Mouse (Mus musculus): ENCODE measurements around the gene Slc44a5. TPM values are rescaled to one million over a fixed set of nuclear protein-coding genes. Genes with fewer than 3 reads are reported as not detected.
A peak's percentile ranks its signal among the peaks of the same experiment; 100 is the strongest.
"Not testable (repeated sequence)": the region's sequence is repeated elsewhere in the genome, so short reads cannot be mapped to it uniquely, and the experiment has no call there.

Gene Slc44a5
- polyA plus RNA-seq, 1 experiment from 2014 or later = 7.9 TPM

DNA sequence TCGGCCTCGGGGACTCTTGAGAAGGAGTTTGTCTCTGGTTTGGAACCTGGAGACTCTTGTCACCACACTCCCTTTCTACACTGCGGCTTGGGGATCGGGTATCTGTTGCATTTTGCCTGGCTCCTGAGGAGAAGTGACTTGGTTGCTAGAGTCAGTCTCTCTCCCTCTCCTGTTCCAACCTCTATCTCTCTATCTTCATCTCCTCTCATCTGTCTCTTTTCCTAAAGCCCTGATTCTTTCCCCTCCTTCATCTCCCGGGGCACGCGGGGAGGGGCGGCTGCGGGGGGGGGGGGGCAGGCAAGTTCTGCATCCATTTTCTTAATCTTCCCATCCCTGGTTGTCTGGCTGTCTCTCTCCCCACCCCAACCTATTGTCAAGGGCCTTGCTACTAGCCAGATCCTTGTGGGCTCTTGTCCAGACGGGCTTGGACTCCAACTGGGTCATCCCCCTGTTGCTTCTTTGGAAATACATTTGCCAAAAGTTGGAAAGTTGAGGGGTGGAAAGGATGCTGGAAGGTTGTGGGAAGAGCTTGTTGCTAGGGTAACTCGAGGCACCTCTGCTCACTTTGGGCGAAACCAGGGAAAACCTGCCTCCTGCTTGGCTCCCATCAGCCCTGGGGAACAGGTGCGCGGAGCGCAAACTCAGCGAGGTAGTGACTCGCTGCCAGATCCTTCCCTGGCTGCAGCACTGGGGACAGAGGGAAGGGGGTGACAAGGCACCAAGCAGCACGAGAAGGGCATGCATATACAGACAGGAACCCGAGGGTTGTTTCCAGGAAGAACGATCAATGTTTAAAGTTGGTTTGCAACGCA, 919 bp downstream of the Slc44a5 start:
- WGBS = 4% methylated on average over 21 of the region's 21 CpGs
- H3K4me1 ChIP-seq = peaks cover 22% of the 10 kb centered on the region
- H3K9me3 ChIP-seq = no peaks in the 10 kb centered on the region
- H3K4me2 ChIP-seq (replicated peaks) = peak overlapping the region; percentile 99
- no peaks in the 10 kb centered on the region for H3K27me3 ChIP-seq
- peak; percentile 48; the same call in 1 of the 2 replicates for ATAC-seq (replicated peaks)
- peak overlapping the region; percentile 83 for H3K9ac ChIP-seq (replicated peaks)
- H3K36me3 ChIP-seq = no peaks in the 10 kb centered on the region
- peak overlapping the region; percentile 79 for H3K4me3 ChIP-seq
- peak overlapping the region; percentile 65 for H3K27ac ChIP-seq (replicated peaks)

GRCm38 (mm10) chr3:153975060-153975459, 1.8 kb downstream of the Slc44a5 start:
- Histone ChIP-seq H3K4me2 (replicated peaks) (peak overlapping the region; percentile 99), H3K4me3 (peak overlapping the region; percentile 79), H3K36me3 (no peaks in the 10 kb centered on the region), H3K9me3 (no peaks in the 10 kb centered on the region), H3K27me3 (no peaks in the 10 kb centered on the region), H3K9ac (replicated peaks) (no peak overlapping the region), H3K27ac (replicated peaks) (peak overlapping the region; percentile 28; the same call in 1 of the 2 replicates), H3K4me1 (peaks cover 22% of the 10 kb centered on the region)
- ATAC-seq (replicated peaks) = peak; percentile 74
- WGBS = 10% methylated on average over 6 of the region's 6 CpGs

GRCm38 (mm10) chr3:153975791-153976190, 2.6 kb downstream of the Slc44a5 start:
- ATAC-seq (replicated peaks) = no peak
- no peak overlapping the region for H3K27ac ChIP-seq (replicated peaks)
- no peaks in the 10 kb centered on the region for H3K36me3 ChIP-seq
- H3K4me1 ChIP-seq = peaks cover 22% of the 10 kb centered on the region
- H3K4me3 ChIP-seq = no peak overlapping the region
- 78% methylated on average over 7 of the region's 7 CpGs for WGBS
- no peak overlapping the region for H3K4me2 ChIP-seq (replicated peaks)
- H3K27me3 ChIP-seq = no peaks in the 10 kb centered on the region
- H3K9me3 ChIP-seq = no peaks in the 10 kb centered on the region
- H3K9ac ChIP-seq (replicated peaks) = no peak overlapping the region

- H3K4me3 ChIP-seq = no peak overlapping the region
- no peaks in the 10 kb centered on the region for H3K9me3 ChIP-seq
- no peak overlapping the region for H3K27ac ChIP-seq (replicated peaks)
- 0 out of 2 replicates have a peak, but pooled peaks cover 5% of the 10 kb centered on the region for H3K4me1 ChIP-seq
- ATAC-seq (replicated peaks) = no peak
- H3K27me3 ChIP-seq = no peaks in the 10 kb centered on the region
- no peaks in the 10 kb centered on the region for H3K36me3 ChIP-seq
- 37% methylated on average over 2 of the region's 2 CpGs for WGBS
- no peak overlapping the region for H3K4me2 ChIP-seq (replicated peaks)
- no peak overlapping the region for H3K9ac ChIP-seq (replicated peaks)
Observed at GRCm38 (mm10) chr3:153980611-153981010, 7.4 kb downstream of the Slc44a5 start.

GRCm38 (mm10) chr3:153984428-153985340, 11.4 kb downstream of the Slc44a5 start:
- H3K27me3 ChIP-seq = no peaks in the 10 kb centered on the region
- ATAC-seq (replicated peaks) = no peak
- H3K36me3 ChIP-seq = no peaks in the 10 kb centered on the region
- no peaks in the 10 kb centered on the region for H3K9me3 ChIP-seq
- 58% methylated on average over 10 of the region's 10 CpGs for WGBS
- H3K4me2 ChIP-seq (replicated peaks) = no peak overlapping the region
- no peak overlapping the region for H3K27ac ChIP-seq (replicated peaks)
- no peak overlapping the region for H3K9ac ChIP-seq (replicated peaks)
- 0 out of 2 replicates have a peak, but pooled peaks cover 5% of the 10 kb centered on the region for H3K4me1 ChIP-seq
- no peak overlapping the region for H3K4me3 ChIP-seq

- Histone ChIP-seq H3K4me1 (no peaks in the 10 kb centered on the region), H3K4me2 (replicated peaks) (no peak overlapping the region), H3K27me3 (no peaks in the 10 kb centered on the region), H3K4me3 (no peak overlapping the region), H3K9me3 (no peaks in the 10 kb centered on the region), H3K9ac (replicated peaks) (no peak overlapping the region), H3K36me3 (no peaks in the 10 kb centered on the region), H3K27ac (replicated peaks) (no peak overlapping the region)
- WGBS = 97% methylated on average over 5 of the region's 5 CpGs
- no peak for ATAC-seq (replicated peaks)
Observed at GRCm38 (mm10) chr3:153999797-154000528, 26.7 kb downstream of the Slc44a5 start.

DNA sequence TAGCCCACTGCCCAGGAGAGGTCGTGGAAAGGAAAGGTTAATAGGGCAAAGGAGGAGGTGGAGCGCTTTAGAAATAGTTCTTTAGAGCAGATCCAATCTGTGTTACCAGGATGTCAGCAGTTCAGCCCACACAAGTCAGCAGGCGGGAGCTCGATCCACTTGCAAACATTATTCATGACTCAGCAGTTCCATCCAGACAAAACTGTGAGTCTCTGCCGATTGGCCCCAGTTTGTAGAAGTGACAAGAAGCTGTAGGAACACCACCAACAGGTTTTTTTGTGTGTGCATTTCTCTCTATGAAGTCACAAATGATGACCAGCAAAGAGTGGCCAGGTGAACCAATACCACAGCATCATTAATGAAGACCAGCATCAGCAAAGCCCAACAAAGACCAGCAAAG, 28.1 kb downstream of the Slc44a5 start:
- ATAC-seq (replicated peaks) = no peak
- H3K36me3 ChIP-seq = no peaks in the 10 kb centered on the region
- H3K4me3 ChIP-seq = no peak overlapping the region
- no peaks in the 10 kb centered on the region for H3K27me3 ChIP-seq
- no peaks in the 10 kb centered on the region for H3K4me1 ChIP-seq
- no peak overlapping the region for H3K27ac ChIP-seq (replicated peaks)
- H3K9ac ChIP-seq (replicated peaks) = no peak overlapping the region
- WGBS = 81% methylated on average over 5 of the region's 5 CpGs
- no peaks in the 10 kb centered on the region for H3K9me3 ChIP-seq
- no peak overlapping the region for H3K4me2 ChIP-seq (replicated peaks)

DNA sequence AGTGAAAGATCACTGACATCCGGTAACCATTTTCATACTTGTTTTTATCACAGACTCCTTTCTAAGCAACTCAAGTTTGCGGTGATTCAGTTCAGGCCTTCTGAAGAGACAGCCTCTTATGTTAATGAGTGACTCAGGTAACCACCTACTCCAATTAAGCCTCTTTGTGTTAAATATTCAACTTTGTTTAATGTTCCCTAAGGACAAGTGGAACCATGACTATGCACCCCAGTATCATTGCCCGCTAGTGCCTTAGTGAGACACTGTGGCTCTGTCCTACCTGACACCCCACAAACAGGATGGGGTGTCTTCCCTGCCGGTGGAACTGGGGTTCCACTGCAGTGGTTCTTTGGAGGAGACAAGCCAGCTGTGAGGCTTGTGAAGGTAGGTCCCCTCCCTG, 73.6 kb downstream of the Slc44a5 start:
- no peak overlapping the region for H3K9ac ChIP-seq (replicated peaks)
- no peaks in the 10 kb centered on the region for H3K9me3 ChIP-seq
- 78% methylated on average over 4 of the region's 4 CpGs for WGBS
- no peak overlapping the region for H3K27ac ChIP-seq (replicated peaks)
- no peak overlapping the region for H3K4me3 ChIP-seq
- no peak for ATAC-seq (replicated peaks)
- H3K36me3 ChIP-seq = no peaks in the 10 kb centered on the region
- H3K4me1 ChIP-seq = no peaks in the 10 kb centered on the region
- H3K4me2 ChIP-seq (replicated peaks) = no peak overlapping the region
- H3K27me3 ChIP-seq = no peaks in the 10 kb centered on the region

DNA sequence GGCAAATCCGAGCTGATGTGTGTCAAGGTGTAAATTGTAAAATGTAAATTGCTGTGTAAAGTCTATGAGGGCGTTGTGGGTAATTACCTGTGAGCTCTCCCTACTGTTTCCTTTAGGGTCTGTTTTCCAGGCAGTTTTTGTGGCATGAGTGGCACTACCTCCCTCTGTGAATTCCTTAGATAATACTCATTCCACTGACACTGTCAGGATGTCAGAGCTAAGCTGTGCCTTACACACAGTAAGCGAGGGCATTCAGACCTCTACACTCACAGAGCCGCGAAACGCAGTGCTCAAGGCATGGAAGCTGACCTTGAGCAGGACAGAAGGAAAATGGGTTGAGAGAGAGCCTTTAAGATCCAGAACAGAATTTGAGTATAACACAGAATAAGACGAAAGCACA, 80.1 kb downstream of the Slc44a5 start:
- Histone ChIP-seq H3K9ac (replicated peaks) (no peak overlapping the region), H3K27me3 (no peaks in the 10 kb centered on the region), H3K36me3 (no peaks in the 10 kb centered on the region), H3K4me2 (replicated peaks) (no peak overlapping the region), H3K27ac (replicated peaks) (no peak overlapping the region), H3K9me3 (no peaks in the 10 kb centered on the region), H3K4me1 (no peaks in the 10 kb centered on the region), H3K4me3 (no peak overlapping the region)
- 81% methylated on average over 7 of the region's 7 CpGs for WGBS
- no peak for ATAC-seq (replicated peaks)

- H3K4me3 ChIP-seq = no peak overlapping the region
- H3K27ac ChIP-seq (replicated peaks) = no peak overlapping the region
- ATAC-seq (replicated peaks) = no peak
- H3K9ac ChIP-seq (replicated peaks) = no peak overlapping the region
- no peaks in the 10 kb centered on the region for H3K9me3 ChIP-seq
- H3K4me2 ChIP-seq (replicated peaks) = no peak overlapping the region
- no peaks in the 10 kb centered on the region for H3K27me3 ChIP-seq
- WGBS = 91% methylated on average over 2 of the region's 2 CpGs
- H3K36me3 ChIP-seq = no peaks in the 10 kb centered on the region
- H3K4me1 ChIP-seq = no peaks in the 10 kb centered on the region
Observed at GRCm38 (mm10) chr3:154057464-154057863, 84.2 kb downstream of the Slc44a5 start.

GRCm38 (mm10) chr3:154058200-154058599, 85.0 kb downstream of the Slc44a5 start:
- Histone ChIP-seq H3K27me3 (no peaks in the 10 kb centered on the region), H3K36me3 (no peaks in the 10 kb centered on the region), H3K4me2 (replicated peaks) (no peak overlapping the region), H3K4me1 (no peaks in the 10 kb centered on the region), H3K9ac (replicated peaks) (no peak overlapping the region), H3K27ac (replicated peaks) (no peak overlapping the region), H3K9me3 (no peaks in the 10 kb centered on the region), H3K4me3 (no peak overlapping the region)
- no peak for ATAC-seq (replicated peaks)
- 87% methylated on average over 5 of the region's 5 CpGs for WGBS

DNA sequence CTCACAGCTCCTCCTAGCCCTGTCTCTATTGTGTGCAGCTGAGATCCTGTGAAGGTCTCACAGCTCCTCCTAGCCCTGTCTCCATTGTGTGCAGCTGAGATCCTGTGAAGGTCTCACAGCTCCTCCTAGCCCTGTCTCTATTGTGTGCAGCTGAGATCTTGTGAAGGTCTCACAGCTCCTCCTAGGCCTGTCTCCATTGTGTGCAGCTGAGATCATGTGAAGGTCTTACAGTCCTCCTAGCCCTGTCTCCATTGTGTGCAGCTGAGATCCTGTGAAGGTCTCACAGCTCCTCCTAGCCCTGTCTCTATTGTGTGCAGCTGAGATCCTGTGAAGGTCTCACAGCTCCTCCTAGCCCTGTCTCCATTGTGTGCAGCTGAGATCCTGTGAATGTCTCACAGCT, 98.8 kb downstream of the Slc44a5 start:
- not testable (repeated sequence) for H3K4me1 ChIP-seq; ATAC-seq (replicated peaks); H3K27ac ChIP-seq (replicated peaks); H3K9me3 ChIP-seq; H3K36me3 ChIP-seq; H3K9ac ChIP-seq (replicated peaks); H3K4me2 ChIP-seq (replicated peaks); H3K27me3 ChIP-seq; H3K4me3 ChIP-seq
